Mouse (Mus musculus) spleen, adult 2 months (tissue): ENCODE measurements at regions not wholly inside any gene's neighbourhood (a gene's known extent, or its start where the extent isn't known, plus 50 kb on each side); places are given as distances from the start of the nearest gene placed in this dataset.

Experiments used
- CTCF ChIP-seq: fragments of 200-500 bp; IDR thresholded peaks from 2 replicates; pipeline ENCODE4 v1.5.1; 2011; ENCODE audit warnings: mild to moderate bottlenecking, inconsistent platforms; ENCODE audit not compliant: insufficient read depth, insufficient read length, insufficient replicate concordance; ENCODE audit errors: extremely low read depth
- POLR2A ChIP-seq: fragments of 200-500 bp; IDR thresholded peaks from 2 replicates; pipeline ENCODE4 v1.6.1; 2011; ENCODE audit warnings: low read depth, low read length, inconsistent platforms

- peak; percentile 48; the same call in 1 of the 2 replicates for TF ChIP-seq CTCF
- no peak for TF ChIP-seq POLR2A
Observed at GRCm38 (mm10) chr3:14381421-14381992, 99.0 kb upstream of the Slc7a12 start.
